Mouse (Mus musculus): Measurements from ENCODE around the gene D17H6S53E.
"Not testable (repeated sequence)": the region's sequence is repeated elsewhere in the genome, so short reads cannot be mapped to it uniquely, and the experiment has no call there.

D17H6S53E gene

GRCm38 (mm10) chr17:35101161-35101560 lies 25.0 kb upstream of the D17H6S53E start:
- DNase-seq (ENCODE audit: low spot score in 2 of 2) = no peak

GRCm38 (mm10) chr17:35102299-35102698 lies 23.9 kb upstream of the D17H6S53E start:
- DNase-seq (ENCODE audit: low spot score in 2 of 2) = no peak

- no peak for DNase-seq (ENCODE audit: low spot score in 2 of 2)
Observed at GRCm38 (mm10) chr17:35103221-35103690, 22.9 kb upstream of the D17H6S53E start.

- DNase-seq (ENCODE audit: low spot score in 2 of 2) = no peak
Observed at GRCm38 (mm10) chr17:35104079-35104478, 22.1 kb upstream of the D17H6S53E start.

GRCm38 (mm10) chr17:35104754-35105153 lies 21.4 kb upstream of the D17H6S53E start:
- DNase-seq (ENCODE audit: low spot score in 2 of 2) = no peak

- DNase-seq (ENCODE audit: low spot score in 2 of 2) = no peak
Observed at GRCm38 (mm10) chr17:35105740-35106389, 20.3 kb upstream of the D17H6S53E start.

GRCm38 (mm10) chr17:35106522-35106921 lies 19.7 kb upstream of the D17H6S53E start:
- DNase-seq (ENCODE audit: low spot score in 2 of 2) = no peak

GRCm38 (mm10) chr17:35108097-35108496 lies 18.1 kb upstream of the D17H6S53E start, which contains the start of gene Ly6g5c:
TSS of gene Ly6g5c (plus strand) at chr17:35108279.
- no peak for DNase-seq (ENCODE audit: low spot score in 2 of 2)

GRCm38 (mm10) chr17:35111774-35112173 lies 14.4 kb upstream of the D17H6S53E start:
- no peak for DNase-seq (ENCODE audit: low spot score in 2 of 2)

GRCm38 (mm10) chr17:35115046-35116019 lies 10.8 kb upstream of the D17H6S53E start, which contains the start of gene Ly6g5b:
TSS of gene Ly6g5b (minus strand) at chr17:35115428.
- DNase-seq (ENCODE audit: low spot score in 2 of 2) = no peak

- peak in 1 of 2 experiments; percentile 25 for DNase-seq (ENCODE audit: low spot score in 2 of 2)
Observed at GRCm38 (mm10) chr17:35120745-35121142, 5.4 kb upstream of the D17H6S53E start.

- peak; percentile 90 to 98 for DNase-seq (ENCODE audit: low spot score in 2 of 2)
Observed at GRCm38 (mm10) chr17:35121143-35121799, 4.9 kb upstream of the D17H6S53E start, which contains the start of gene Gpank1. TSS of gene Gpank1 (plus strand) at chr17:35121455.

- no peak for DNase-seq (ENCODE audit: low spot score in 2 of 2)
Observed at GRCm38 (mm10) chr17:35121871-35122303, 4.3 kb upstream of the D17H6S53E start, which contains the start of gene Csnk2b. TSS of gene Csnk2b (minus strand) at chr17:35122053.

GRCm38 (mm10) chr17:35123287-35123686 lies 2.9 kb upstream of the D17H6S53E start:
- not testable (repeated sequence) for DNase-seq (ENCODE audit: low spot score in 2 of 2)

GRCm38 (mm10) chr17:35124261-35124896 lies 1.8 kb upstream of the D17H6S53E start:
- DNase-seq (ENCODE audit: low spot score in 2 of 2) = not testable (repeated sequence)

GRCm38 (mm10) chr17:35125081-35125480 lies 1.1 kb upstream of the D17H6S53E start:
- no peak for DNase-seq (ENCODE audit: low spot score in 2 of 2)

GRCm38 (mm10) chr17:35125578-35125977 lies 595 bp upstream of the D17H6S53E start:
- DNase-seq (ENCODE audit: low spot score in 2 of 2) = no peak

- no peak for DNase-seq (ENCODE audit: low spot score in 2 of 2)
Observed at GRCm38 (mm10) chr17:35127017-35127416, 844 bp downstream of the D17H6S53E start.

- DNase-seq (ENCODE audit: low spot score in 2 of 2) = no peak
Observed at GRCm38 (mm10) chr17:35128996-35129395, 2.8 kb downstream of the D17H6S53E start.

- no peak for DNase-seq (ENCODE audit: low spot score in 2 of 2)
Observed at GRCm38 (mm10) chr17:35131038-35131437, 4.9 kb downstream of the D17H6S53E start.

Data from urinary bladder, adult 18-20 months (tissue).